Mouse (Mus musculus): ENCODE results near the gene Mamstr. TPM values are rescaled to one million over a fixed set of nuclear protein-coding genes. Genes with fewer than 3 reads are reported as not detected.
A peak's percentile ranks its signal among the peaks of the same experiment; 100 is the strongest.

Mamstr gene
- polyA plus RNA-seq, 1 experiment = 7.1 TPM

- DNase-seq = no peak
- Histone ChIP-seq H3K27ac (ENCODE audit: insufficient read depth, low read length) (no peak overlapping the region), H3K4me1 (ENCODE audit: control insufficient read depth, insufficient read depth, low read length) (peaks cover 10% of the 10 kb centered on the region), H3K4me3 (replicated peaks; ENCODE audit: insufficient read depth, low read depth, low read length) (no peak overlapping the region), H3K27me3 (ENCODE audit: control insufficient read depth, insufficient read depth, low read length) (no peaks in the 10 kb centered on the region)
- no peak for TF ChIP-seq CTCF (IDR thresholded peaks at IDR 0.05; ENCODE audit: borderline replicate concordance, insufficient read depth, low read depth, low read length)
- TF ChIP-seq POLR2A (IDR thresholded peaks at IDR 0.05; ENCODE audit: borderline replicate concordance, insufficient read depth, low read length) = no peak
- WGBS = 48% methylated on average over 13 of the region's 13 CpGs
These were observed 25.7 kb downstream of the Mamstr start for GRCm38 (mm10) chr7:45665303-45666138.

GRCm38 (mm10) chr7:45666161-45666560 is 26.4 kb downstream of the Mamstr start, which contains the start of gene Fut2:
Fut2 (minus strand) TSS chr7:45666394.
- 91% methylated on average over 7 of the region's 7 CpGs for WGBS
- DNase-seq = no peak
- Histone ChIP-seq H3K4me1 (ENCODE audit: control insufficient read depth, insufficient read depth, low read length) (peaks cover 4% of the 10 kb centered on the region), H3K4me3 (replicated peaks; ENCODE audit: insufficient read depth, low read depth, low read length) (no peak within 1 kb of the TSS), H3K27me3 (ENCODE audit: control insufficient read depth, insufficient read depth, low read length) (no peaks in the 10 kb centered on the region), H3K27ac (ENCODE audit: insufficient read depth, low read length) (no peak within 1 kb of the TSS)
- TF ChIP-seq POLR2A (IDR thresholded peaks at IDR 0.05; ENCODE audit: borderline replicate concordance, insufficient read depth, low read length) (no peak), CTCF (IDR thresholded peaks at IDR 0.05; ENCODE audit: borderline replicate concordance, insufficient read depth, low read depth, low read length) (no peak)

GRCm38 (mm10) chr7:45667761-45668160 is 28.0 kb downstream of the Mamstr start:
- DNase-seq = no peak
- WGBS = 65% methylated on average over 14 of the region's 14 CpGs
- Histone ChIP-seq H3K27ac (ENCODE audit: insufficient read depth, low read length) (no peak overlapping the region), H3K4me1 (ENCODE audit: control insufficient read depth, insufficient read depth, low read length) (peaks cover 3% of the 10 kb centered on the region), H3K27me3 (ENCODE audit: control insufficient read depth, insufficient read depth, low read length) (no peaks in the 10 kb centered on the region), H3K4me3 (replicated peaks; ENCODE audit: insufficient read depth, low read depth, low read length) (no peak overlapping the region)
- TF ChIP-seq POLR2A (IDR thresholded peaks at IDR 0.05; ENCODE audit: borderline replicate concordance, insufficient read depth, low read length) (no peak), CTCF (IDR thresholded peaks at IDR 0.05; ENCODE audit: borderline replicate concordance, insufficient read depth, low read depth, low read length) (no peak)

GRCm38 (mm10) chr7:45668921-45669320 is 29.1 kb downstream of the Mamstr start:
- no peak for DNase-seq
- TF ChIP-seq POLR2A (IDR thresholded peaks at IDR 0.05; ENCODE audit: borderline replicate concordance, insufficient read depth, low read length) (no peak), CTCF (IDR thresholded peaks at IDR 0.05; ENCODE audit: borderline replicate concordance, insufficient read depth, low read depth, low read length) (no peak; the same call in 1 of the 2 replicates)
- no peaks in the 10 kb centered on the region for H3K27me3 ChIP-seq (ENCODE audit: control insufficient read depth, insufficient read depth, low read length)
- no peak overlapping the region for H3K27ac ChIP-seq (ENCODE audit: insufficient read depth, low read length)
- H3K4me1 ChIP-seq (ENCODE audit: control insufficient read depth, insufficient read depth, low read length) = peaks cover 3% of the 10 kb centered on the region
- no peak overlapping the region for H3K4me3 ChIP-seq (replicated peaks; ENCODE audit: insufficient read depth, low read depth, low read length)
- WGBS = 94% methylated on average over 9 of the region's 9 CpGs

GRCm38 (mm10) chr7:45677627-45678295 is 38.0 kb downstream of the Mamstr start:
- Histone ChIP-seq H3K27me3 (ENCODE audit: control insufficient read depth, insufficient read depth, low read length) (no peaks in the 10 kb centered on the region), H3K27ac (ENCODE audit: insufficient read depth, low read length) (no peak overlapping the region), H3K4me1 (ENCODE audit: control insufficient read depth, insufficient read depth, low read length) (peaks cover 26% of the 10 kb centered on the region), H3K4me3 (replicated peaks; ENCODE audit: insufficient read depth, low read depth, low read length) (no peak overlapping the region)
- WGBS = 83% methylated on average over 7 of the region's 7 CpGs
- TF ChIP-seq CTCF (IDR thresholded peaks at IDR 0.05; ENCODE audit: borderline replicate concordance, insufficient read depth, low read depth, low read length) = no peak
- no peak for TF ChIP-seq POLR2A (IDR thresholded peaks at IDR 0.05; ENCODE audit: borderline replicate concordance, insufficient read depth, low read length)
- DNase-seq = no peak

GRCm38 (mm10) chr7:45678513-45678912 is 38.7 kb downstream of the Mamstr start:
- Histone ChIP-seq H3K4me3 (replicated peaks; ENCODE audit: insufficient read depth, low read depth, low read length) (no peak overlapping the region), H3K27ac (ENCODE audit: insufficient read depth, low read length) (no peak overlapping the region), H3K27me3 (ENCODE audit: control insufficient read depth, insufficient read depth, low read length) (no peaks in the 10 kb centered on the region), H3K4me1 (ENCODE audit: control insufficient read depth, insufficient read depth, low read length) (peaks cover 29% of the 10 kb centered on the region)
- TF ChIP-seq POLR2A (IDR thresholded peaks at IDR 0.05; ENCODE audit: borderline replicate concordance, insufficient read depth, low read length) (no peak), CTCF (IDR thresholded peaks at IDR 0.05; ENCODE audit: borderline replicate concordance, insufficient read depth, low read depth, low read length) (no peak)
- DNase-seq = no peak
- WGBS = 80% methylated on average over 14 of the region's 14 CpGs

- H3K27ac ChIP-seq (ENCODE audit: insufficient read depth, low read length) = peak overlapping the region; percentile 73; the same call in 1 of the 2 replicates
- peak in 1 of 2 experiments; percentile 61 for DNase-seq
- H3K4me1 ChIP-seq (ENCODE audit: control insufficient read depth, insufficient read depth, low read length) = peaks cover 29% of the 10 kb centered on the region
- WGBS = 56% methylated on average over 14 of the region's 14 CpGs
- no peaks in the 10 kb centered on the region for H3K27me3 ChIP-seq (ENCODE audit: control insufficient read depth, insufficient read depth, low read length)
- TF ChIP-seq CTCF (IDR thresholded peaks at IDR 0.05; ENCODE audit: borderline replicate concordance, insufficient read depth, low read depth, low read length) (no peak), POLR2A (IDR thresholded peaks at IDR 0.05; ENCODE audit: borderline replicate concordance, insufficient read depth, low read length) (no peak)
- no peak overlapping the region for H3K4me3 ChIP-seq (replicated peaks; ENCODE audit: insufficient read depth, low read depth, low read length)
These were observed 40.3 kb downstream of the Mamstr start for GRCm38 (mm10) chr7:45679966-45680621.
